Mouse (Mus musculus): ENCODE measurements around the gene AW146154. TPM values are rescaled to one million over a fixed set of nuclear protein-coding genes. Genes with fewer than 3 reads are reported as not detected.

AW146154 gene
- 4.5 TPM for polyA plus RNA-seq (2014; fragmentation: Illumina TruSeq; extraction: RNeasy Lipid Tissue Mini Kit (QIAGEN cat#74804); ENCODE audit: insufficient read depth, low read depth, low replicate concordance)

GRCm38 (mm10) chr7:41499389-41500049 lies at the start of gene AW146154, which contains the start of gene Gm20449:
AW146154 (minus strand) TSS chr7:41499890.
Gm20449 (minus strand) TSS chr7:41499417.

GRCm38 (mm10) chr7:41448596-41448995 lies 51.1 kb downstream of the AW146154 start, which contains the start of gene Vmn2r57:
Vmn2r57 (minus strand) TSS chr7:41448696.

Other genes with a start within 250 kb of the AW146154 start
- gene AI987944, start 106.5 kb downstream of the AW146154 start, polyA plus RNA-seq (2014; fragmentation: Illumina TruSeq; extraction: RNeasy Lipid Tissue Mini Kit (QIAGEN cat#74804); ENCODE audit: insufficient read depth, low read depth, low replicate concordance), result 8.5 TPM
- gene Vmn2r57, start 51.2 kb downstream of the AW146154 start, polyA plus RNA-seq (2014; fragmentation: Illumina TruSeq; extraction: RNeasy Lipid Tissue Mini Kit (QIAGEN cat#74804); ENCODE audit: insufficient read depth, low read depth, low replicate concordance), result 0.11 TPM
- not detected for gene Gm20449, start 473 bp downstream of the AW146154 start, polyA plus RNA-seq (2014; fragmentation: Illumina TruSeq; extraction: RNeasy Lipid Tissue Mini Kit (QIAGEN cat#74804); ENCODE audit: insufficient read depth, low read depth, low replicate concordance)
- not detected for gene Gm6871, start 73.8 kb upstream of the AW146154 start, polyA plus RNA-seq (2014; fragmentation: Illumina TruSeq; extraction: RNeasy Lipid Tissue Mini Kit (QIAGEN cat#74804); ENCODE audit: insufficient read depth, low read depth, low replicate concordance)
- 4.2 TPM for gene 2610021A01Rik, start 99.3 kb upstream of the AW146154 start, polyA plus RNA-seq (2014; fragmentation: Illumina TruSeq; extraction: RNeasy Lipid Tissue Mini Kit (QIAGEN cat#74804); ENCODE audit: insufficient read depth, low read depth, low replicate concordance)
- 6.1 TPM for gene Zfp788, start 133.3 kb upstream of the AW146154 start, polyA plus RNA-seq (2014; fragmentation: Illumina TruSeq; extraction: RNeasy Lipid Tissue Mini Kit (QIAGEN cat#74804); ENCODE audit: insufficient read depth, low read depth, low replicate concordance)